Mouse (Mus musculus) kidney, postnatal 0 days (tissue): Measurements from ENCODE around the gene Bdh1. TPM values are rescaled to one million over a fixed set of nuclear protein-coding genes. Genes with fewer than 3 reads are reported as not detected.

Experiments used
- ATAC-seq: fragments of 200-750 bp; cut with Nextera tagmentation; replicated peaks from 2 replicates; pipeline ENCODE4 v1.8.0; 2017; ENCODE audit warnings: low read depth, moderate number of reproducible peaks, moderate TSS enrichment, moderate library complexity; ENCODE audit not compliant: low FRiP score
- DNase-seq: peaks from one replicate; pipeline ENCODE4 v3.0.0-alpha.2; 2016; ENCODE audit warnings: low spot score
- H3K27ac ChIP-seq: fragments of 300-500 bp; sonication (generic); 2 replicates; pipeline ENCODE4 v1.5.1; 2014; ENCODE audit warnings: mild to moderate bottlenecking
- H3K27me3 ChIP-seq: fragments of 300-500 bp; sonication (generic); 2 replicates; pipeline ENCODE4 v1.6.1; 2014; ENCODE audit warnings: low read length, mixed read lengths; ENCODE audit not compliant: insufficient read depth
- H3K36me3 ChIP-seq: fragments of 300-500 bp; sonication (generic); 2 replicates; pipeline ENCODE4 v1.6.1; 2014; ENCODE audit warnings: low read length, mixed read lengths; ENCODE audit not compliant: insufficient read depth
- H3K4me1 ChIP-seq: fragments of 300-500 bp; sonication (generic); replicated peaks from 2 replicates; pipeline ENCODE4 v1.6.1; 2014; ENCODE audit warnings: antibody characterized with exemption, low read length, mixed read lengths; ENCODE audit not compliant: insufficient read depth
- H3K4me2 ChIP-seq: fragments of 300-500 bp; sonication (generic); 2 replicates; pipeline ENCODE4 v1.6.1; 2014; ENCODE audit warnings: mild to moderate bottlenecking, low read length, moderate library complexity, mixed read lengths
- H3K4me3 ChIP-seq: fragments of 300-500 bp; sonication (generic); replicated peaks from 2 replicates; pipeline ENCODE4 v1.5.1; 2014; ENCODE audit warnings: low read depth, low read length
- H3K9ac ChIP-seq: fragments of 300-500 bp; sonication (generic); 2 replicates; pipeline ENCODE4 v1.6.1; 2014; ENCODE audit warnings: low read depth, low read length
- H3K9me3 ChIP-seq: fragments of 300-500 bp; sonication (generic); replicated peaks from 2 replicates; pipeline ENCODE4 v1.6.1; 2016; ENCODE audit warnings: low read length, inconsistent platforms, mixed read lengths
- CTCF ChIP-seq: IDR thresholded peaks from 2 replicates; pipeline ENCODE4 v1.5.1; 2016; ENCODE audit warnings: antibody characterized with exemption, low read depth, mild to moderate bottlenecking, moderate library complexity
- WGBS: fragments of 180-500 bp; shearing (Covaris S2); extraction: QIAGEN DNeasy Blood & Tissue Kit; methylation state at CpG from one replicate; pipeline ENCODE4 v1.1.7; 2014; 5-methylcytosine and 5-hydroxymethylcytosine counted together
- polyA plus RNA-seq: library from polyadenylated mRNA; unstranded; fragments of >200 nt; fragmentation: Nextera tagmentation; extraction: Ambion mirVana; gene quantifications from 2 replicates; pipeline ENCODE4 v1.2.1, GENCODE M21; 2015

Bdh1 gene
- polyA plus RNA-seq, 1 experiment from 2014 or later, result 88.8 TPM

DNA sequence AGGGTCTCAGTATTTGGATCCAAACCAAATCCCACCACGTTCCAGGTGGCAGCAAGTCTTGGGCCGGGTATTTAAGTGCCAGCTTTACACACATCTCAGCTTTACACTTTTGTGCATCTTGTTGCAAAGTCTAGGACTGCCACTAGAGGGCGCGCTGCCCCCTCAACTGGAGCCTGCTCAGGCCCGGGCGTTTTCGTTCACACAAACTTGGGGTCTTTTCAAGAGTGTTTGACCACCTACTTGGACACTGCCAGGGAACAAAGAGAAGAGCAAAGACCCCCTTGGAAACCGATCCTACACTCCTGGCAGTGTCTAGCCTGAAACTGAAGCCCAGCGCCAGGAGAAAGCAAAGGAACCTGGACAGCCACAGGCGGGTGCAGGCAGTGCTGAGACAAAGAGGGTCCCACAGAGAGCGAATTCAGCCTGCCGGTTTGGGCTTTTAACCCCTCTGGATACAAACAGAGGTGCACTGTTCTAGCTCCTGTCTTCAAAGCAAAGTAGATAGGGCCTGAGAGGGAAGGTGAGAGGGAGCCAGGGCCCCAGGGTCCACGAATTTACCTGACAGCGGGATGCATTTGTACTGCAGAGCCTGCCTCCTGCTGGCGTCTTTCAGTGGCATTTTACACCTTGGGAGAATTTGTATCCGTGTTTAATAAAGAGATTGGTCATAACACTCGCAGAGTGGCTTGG lies 36.3 kb downstream of the Bdh1 start:
- under 1% methylated on average over 17 of the region's 17 CpGs for whole genome bisulfite sequencing

DNA sequence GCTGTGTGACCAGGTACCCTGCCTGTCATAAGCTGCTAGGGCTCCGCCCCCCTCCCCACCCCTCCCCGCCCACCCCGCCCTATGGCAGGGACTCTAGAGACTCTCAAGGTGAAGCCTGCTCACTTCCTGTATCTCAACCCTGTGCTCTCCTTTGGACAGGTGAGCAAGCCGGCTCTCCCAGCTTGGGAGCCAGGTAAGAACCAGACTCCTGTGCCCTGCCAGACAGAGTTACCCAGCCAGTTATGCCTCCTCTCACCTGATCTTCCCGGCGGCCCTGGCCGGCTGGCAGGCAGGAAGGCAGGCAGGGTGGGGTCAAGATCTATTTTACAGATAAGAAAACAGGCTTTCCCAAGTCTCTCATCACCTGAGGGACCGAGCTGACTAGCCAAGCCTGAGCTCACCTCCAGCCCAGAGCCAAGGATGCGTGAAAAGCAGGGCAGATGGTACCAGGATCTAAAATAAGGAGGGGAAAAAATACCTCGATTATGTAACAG lies 37.9 kb downstream of the Bdh1 start:
- DNase-seq (peak; percentile 33), ATAC-seq (peak; percentile 79)
- Histone ChIP-seq H3K4me1 (peaks cover 5% of the 10 kb centered on the region; the same call in 1 of the 2 replicates), H3K27ac (peak overlapping the region; percentile 5; the same call in 1 of the 2 replicates), H3K9me3 (no peaks in the 10 kb centered on the region), H3K4me3 (no peak overlapping the region), H3K27me3 (no peaks in the 10 kb centered on the region), H3K9ac (no peak overlapping the region), H3K36me3 (no peaks in the 10 kb centered on the region), H3K4me2 (no peak overlapping the region)
- no peak for TF ChIP-seq CTCF
- 28% methylated on average over 10 of the region's 10 CpGs for WGBS

More for the DNA sequence above, 36.3 kb downstream of the Bdh1 start:
- H3K36me3 ChIP-seq, result no peaks in the 10 kb centered on the region
- peak overlapping the region; percentile 34 for H3K4me3 ChIP-seq
- no peaks in the 10 kb centered on the region for H3K27me3 ChIP-seq
- ATAC-seq, result no peak; the same call in 1 of the 2 replicates
- H3K9me3 ChIP-seq, result no peaks in the 10 kb centered on the region
- DNase-seq, result peak; percentile 84
- peak overlapping the region; percentile 62 for H3K9ac ChIP-seq
- H3K4me1 ChIP-seq, result peaks cover 7% of the 10 kb centered on the region; the same call in 1 of the 2 replicates
- H3K4me2 ChIP-seq, result peak overlapping the region; percentile 69
- no peak overlapping the region for H3K27ac ChIP-seq
- TF ChIP-seq CTCF, result peak; percentile 94

DNA sequence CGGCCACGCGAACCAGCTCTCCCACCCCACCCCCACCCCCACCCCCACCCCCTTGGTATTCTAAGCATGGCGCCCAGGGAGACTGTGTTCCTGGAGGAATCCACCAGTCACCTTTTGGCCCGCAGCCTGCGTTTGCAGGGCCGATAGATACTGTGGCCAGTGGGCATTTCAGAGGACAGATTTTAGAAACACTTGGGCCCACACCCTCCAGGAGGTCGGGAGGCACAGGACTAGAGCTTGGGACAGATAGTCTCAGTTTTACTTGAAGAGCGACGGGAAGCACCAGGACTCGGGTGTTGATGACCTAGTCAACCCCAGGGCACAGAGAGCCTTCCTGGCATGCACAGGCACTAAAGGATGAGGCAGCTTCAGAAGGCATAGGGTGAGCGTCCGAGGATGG lies 38.4 kb downstream of the Bdh1 start:
- no peak overlapping the region for H3K4me3 ChIP-seq
- H3K27me3 ChIP-seq, result no peaks in the 10 kb centered on the region
- H3K9ac ChIP-seq, result no peak overlapping the region
- H3K27ac ChIP-seq, result peak overlapping the region; percentile 5; the same call in 1 of the 2 replicates
- no peak for ATAC-seq
- H3K4me2 ChIP-seq, result no peak overlapping the region
- WGBS, result 53% methylated on average over 13 of the region's 13 CpGs
- no peak for DNase-seq
- no peak for TF ChIP-seq CTCF
- H3K9me3 ChIP-seq, result no peaks in the 10 kb centered on the region
- H3K4me1 ChIP-seq, result peaks cover 5% of the 10 kb centered on the region; the same call in 1 of the 2 replicates
- H3K36me3 ChIP-seq, result no peaks in the 10 kb centered on the region

DNA sequence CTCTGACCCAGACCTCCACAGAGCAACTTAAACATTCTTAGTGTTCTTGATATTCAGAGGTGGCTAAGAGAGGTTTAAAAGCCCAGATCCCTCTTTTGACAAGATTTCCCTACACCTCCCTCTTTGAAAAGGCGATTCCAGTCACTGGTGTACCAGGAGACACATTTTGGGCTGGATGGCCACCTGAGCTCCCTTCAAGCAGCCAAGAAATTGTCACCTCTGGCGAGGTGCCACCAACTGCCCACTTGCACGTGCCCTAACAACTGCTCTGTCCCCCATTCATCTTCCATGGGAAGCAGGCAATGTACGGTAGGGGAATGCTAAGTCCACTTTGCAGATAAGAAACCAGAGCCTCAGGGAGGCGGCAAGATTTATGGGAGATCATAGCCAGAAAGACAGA lies 39.0 kb downstream of the Bdh1 start:
- Histone ChIP-seq H3K27me3 (no peaks in the 10 kb centered on the region), H3K27ac (no peak overlapping the region)

DNA sequence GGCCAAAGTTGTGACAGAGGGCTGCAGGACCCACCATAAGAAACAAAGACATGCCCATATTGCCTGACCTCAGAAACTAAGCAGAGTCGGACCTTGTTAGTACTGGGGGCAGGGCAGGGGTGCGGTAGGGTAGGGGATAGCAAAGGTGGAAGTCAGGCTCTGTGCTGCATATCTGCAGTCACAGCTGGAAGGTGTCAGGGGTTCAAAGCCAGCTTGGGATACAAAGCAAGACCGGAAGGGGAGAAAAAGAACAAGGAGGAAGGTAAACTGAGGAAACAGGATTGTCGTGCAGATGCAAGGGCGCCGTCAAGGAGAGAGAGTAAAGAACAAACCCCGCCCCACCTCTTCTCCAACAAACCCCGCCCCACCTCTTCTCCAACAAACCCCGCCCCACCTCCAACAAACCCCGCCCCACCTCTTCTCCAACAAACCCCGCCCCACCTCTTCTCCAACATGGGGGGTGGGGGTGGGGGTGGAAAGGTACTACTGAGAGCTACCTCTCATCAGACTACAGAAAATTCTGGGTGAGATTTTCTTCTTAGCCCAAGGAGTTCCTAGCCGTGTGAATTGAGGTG lies 40.1 kb downstream of the Bdh1 start:
- WGBS, result 40% methylated on average over 12 of the region's 12 CpGs
- Histone ChIP-seq H3K9me3 (no peaks in the 10 kb centered on the region), H3K4me1 (peaks cover 5% of the 10 kb centered on the region; the same call in 1 of the 2 replicates), H3K27me3 (no peaks in the 10 kb centered on the region), H3K9ac (no peak overlapping the region), H3K4me3 (no peak overlapping the region), H3K4me2 (no peak overlapping the region), H3K27ac (no peak overlapping the region), H3K36me3 (no peaks in the 10 kb centered on the region)
- ATAC-seq (no peak), DNase-seq (no peak)
- TF ChIP-seq CTCF, result no peak

More for the DNA sequence above, 39.0 kb downstream of the Bdh1 start:
- Histone ChIP-seq H3K4me1 (peaks cover 5% of the 10 kb centered on the region; the same call in 1 of the 2 replicates), H3K36me3 (no peaks in the 10 kb centered on the region), H3K4me3 (no peak overlapping the region), H3K4me2 (no peak overlapping the region), H3K9ac (no peak overlapping the region), H3K9me3 (no peaks in the 10 kb centered on the region)
- 52% methylated on average over 5 of the region's 5 CpGs for WGBS
- no peak for TF ChIP-seq CTCF
- ATAC-seq (no peak), DNase-seq (no peak)

DNA sequence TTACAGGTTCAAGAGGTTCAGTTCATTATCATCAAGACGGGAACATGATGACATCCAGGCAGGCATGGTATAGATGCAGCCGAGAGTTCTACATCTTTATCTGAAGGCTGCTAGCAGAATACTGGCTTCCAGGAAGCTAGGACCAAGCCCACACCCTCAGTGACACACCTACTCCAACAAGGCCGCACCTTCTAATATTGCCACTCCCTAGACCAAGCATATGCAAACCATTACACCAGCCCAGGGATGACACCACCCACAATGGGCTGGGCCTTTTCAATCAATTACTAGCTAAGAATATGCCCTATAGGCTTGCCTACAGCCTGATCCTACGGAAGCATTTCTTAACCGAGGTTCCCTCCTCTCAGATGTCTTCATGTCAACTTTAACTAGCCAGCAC lies 42.9 kb downstream of the Bdh1 start:
- Histone ChIP-seq H3K4me2 (no peak overlapping the region), H3K4me1 (no peaks in the 10 kb centered on the region), H3K9ac (no peak overlapping the region), H3K27me3 (no peaks in the 10 kb centered on the region), H3K36me3 (no peaks in the 10 kb centered on the region), H3K9me3 (no peaks in the 10 kb centered on the region), H3K27ac (no peak overlapping the region), H3K4me3 (no peak overlapping the region)
- no peak for DNase-seq
- ATAC-seq, result no peak
- no peak for TF ChIP-seq CTCF
- 88% methylated on average over 5 of the region's 5 CpGs for WGBS
